Mouse (Mus musculus) gastrocnemius, postnatal 25 days (tissue): ENCODE measurements around the gene Gpr1. TPM values are rescaled to one million over a fixed set of nuclear protein-coding genes. Genes with fewer than 3 reads are reported as not detected.
"Not testable (repeated sequence)": the region's sequence is repeated elsewhere in the genome, so short reads cannot be mapped to it uniquely, and the experiment has no call there.

Source experiments
- DNase-seq: peaks from one replicate; pipeline ENCODE4 v3.0.0; 2022
- total RNA-seq, 2 experiments: library from RNA; stranded (reverse); gene quantifications; 1 replicate in 1 of 2; 2 replicates in 1 of 2; pipeline ENCODE4 v1.2.3; 2021

Gene Gpr1
- total RNA-seq, 2 experiments from 2014 or later = 0.18 to 0.99 TPM

DNA sequence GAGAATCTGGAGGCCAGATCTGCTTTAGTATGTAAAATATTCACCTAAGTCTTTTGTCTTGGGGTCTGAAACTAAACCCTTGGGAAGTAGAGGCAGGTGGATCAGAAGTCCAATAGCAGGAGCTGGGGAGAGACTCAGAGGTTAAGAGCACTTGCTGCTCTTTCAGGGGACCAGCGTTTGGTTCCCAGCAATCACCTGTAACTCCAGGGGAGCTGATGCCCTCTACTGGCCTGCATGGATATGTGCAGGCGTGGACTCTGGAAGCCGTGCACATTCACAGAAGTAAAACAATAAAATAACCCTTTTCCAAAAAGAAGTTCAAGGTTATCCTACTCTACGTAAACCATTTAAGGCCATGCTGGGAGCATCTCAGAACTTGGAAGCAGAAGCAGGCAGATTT, 4.9 kb upstream of the Gpr1 start:
- DNase-seq = no peak

DNA sequence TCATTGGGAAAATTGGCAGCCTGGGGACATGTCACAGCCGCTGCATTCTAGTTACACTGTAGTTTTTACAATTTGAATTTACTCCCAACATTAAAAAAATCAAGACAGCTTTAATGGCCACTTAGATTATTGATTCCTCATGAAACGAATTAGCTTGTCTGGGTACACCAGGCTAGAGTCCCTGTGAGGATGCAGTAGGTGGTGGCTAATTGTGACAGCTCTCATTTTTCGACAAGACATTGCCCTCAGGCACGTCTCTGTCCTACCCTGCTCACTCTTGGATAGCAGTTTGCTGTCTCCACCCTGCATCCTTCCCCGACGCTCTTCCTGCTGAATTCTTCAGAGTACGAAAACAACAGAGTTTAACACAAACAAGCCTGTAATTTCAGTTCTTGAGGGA, 288 bp upstream of the Gpr1 start:
- no peak for DNase-seq

DNA sequence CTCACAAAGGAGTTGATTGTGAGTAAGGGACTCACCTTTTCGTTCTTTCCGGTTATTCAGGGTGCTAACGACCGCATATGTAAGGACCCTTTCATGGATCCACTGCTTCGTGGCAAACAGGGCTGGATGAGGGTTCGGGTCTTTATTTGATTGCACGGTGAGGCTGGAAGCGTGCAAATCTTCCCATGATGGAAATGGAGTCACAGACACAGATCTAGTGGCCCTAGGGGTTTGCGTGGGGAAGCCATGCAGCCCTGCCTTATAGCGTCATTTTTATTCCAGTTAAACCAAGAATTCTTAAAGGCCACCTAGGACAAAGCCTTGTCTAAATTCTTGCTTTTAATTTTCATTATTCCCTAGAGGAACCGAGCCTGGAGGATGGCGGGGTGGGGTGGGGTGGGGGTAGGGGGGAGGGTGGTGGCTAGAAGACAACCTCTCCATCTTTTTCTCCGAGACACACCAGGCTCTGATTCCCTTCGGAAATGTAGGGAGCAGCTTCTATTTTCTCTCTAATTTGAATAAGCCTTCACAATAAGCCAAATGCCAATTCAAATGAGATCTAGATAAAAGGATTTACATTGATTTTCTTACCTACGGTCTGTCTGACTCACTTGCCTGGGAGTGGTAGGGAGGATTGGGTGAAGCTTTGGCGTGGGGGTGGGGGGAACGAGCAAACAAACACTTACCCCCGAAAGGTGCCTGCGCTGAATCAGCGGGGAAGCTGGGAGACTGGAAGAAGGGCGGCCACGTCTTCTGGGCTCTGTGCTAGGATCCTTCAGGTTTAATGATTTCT, 669 bp downstream of the Gpr1 start:
- no peak for DNase-seq

DNA sequence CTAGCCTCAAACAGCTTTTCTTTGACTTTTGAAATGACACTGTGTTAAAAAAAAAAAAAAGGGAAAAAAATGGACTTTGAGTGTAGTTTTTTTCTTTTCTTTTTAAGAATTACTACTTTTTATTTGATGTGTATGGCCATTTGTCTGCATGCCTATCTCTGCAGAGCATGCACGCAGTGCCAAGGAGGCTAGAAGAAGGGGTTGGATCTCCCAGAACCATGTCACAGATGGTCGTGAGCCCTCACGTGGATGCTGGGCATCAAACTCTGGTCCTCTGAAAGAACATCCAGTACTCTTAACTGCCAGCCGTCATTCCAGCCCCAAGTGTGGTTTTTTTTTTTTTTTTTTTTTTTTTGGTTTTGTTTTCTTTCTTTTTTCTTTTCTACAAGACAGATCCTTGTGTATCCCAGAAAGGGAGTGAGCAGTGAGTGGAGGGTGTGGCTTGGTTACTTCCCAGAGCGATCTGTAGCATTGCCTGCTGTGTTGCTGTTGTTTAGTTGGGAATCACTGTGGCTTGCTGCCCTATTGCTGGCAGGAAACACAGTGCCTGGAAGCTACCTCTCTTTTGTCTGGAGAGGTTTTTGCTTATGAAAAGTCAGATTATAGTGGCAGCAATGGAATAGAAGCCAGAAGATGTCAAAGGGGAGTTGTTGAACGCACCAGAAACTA, 4.3 kb downstream of the Gpr1 start:
- no peak for DNase-seq

DNA sequence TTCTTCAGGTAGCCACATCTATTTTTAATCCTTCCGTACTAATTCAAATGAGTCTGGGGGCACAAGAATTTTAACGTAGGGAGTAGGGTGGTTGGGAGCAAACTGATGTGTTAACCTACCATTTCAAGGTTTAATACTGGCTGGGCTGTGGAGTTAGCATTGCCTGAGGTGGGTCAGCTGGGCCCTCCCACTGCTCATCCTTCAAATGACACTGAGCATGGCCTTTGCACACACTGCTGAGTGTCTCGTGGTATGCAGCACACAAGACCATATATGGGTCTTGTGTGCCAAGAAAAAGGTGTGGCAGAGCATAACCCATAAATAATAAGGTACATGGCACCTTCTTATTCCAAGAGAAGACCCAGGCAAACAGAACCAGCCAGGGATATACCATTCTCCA, 6.7 kb downstream of the Gpr1 start:
- no peak for DNase-seq

DNA sequence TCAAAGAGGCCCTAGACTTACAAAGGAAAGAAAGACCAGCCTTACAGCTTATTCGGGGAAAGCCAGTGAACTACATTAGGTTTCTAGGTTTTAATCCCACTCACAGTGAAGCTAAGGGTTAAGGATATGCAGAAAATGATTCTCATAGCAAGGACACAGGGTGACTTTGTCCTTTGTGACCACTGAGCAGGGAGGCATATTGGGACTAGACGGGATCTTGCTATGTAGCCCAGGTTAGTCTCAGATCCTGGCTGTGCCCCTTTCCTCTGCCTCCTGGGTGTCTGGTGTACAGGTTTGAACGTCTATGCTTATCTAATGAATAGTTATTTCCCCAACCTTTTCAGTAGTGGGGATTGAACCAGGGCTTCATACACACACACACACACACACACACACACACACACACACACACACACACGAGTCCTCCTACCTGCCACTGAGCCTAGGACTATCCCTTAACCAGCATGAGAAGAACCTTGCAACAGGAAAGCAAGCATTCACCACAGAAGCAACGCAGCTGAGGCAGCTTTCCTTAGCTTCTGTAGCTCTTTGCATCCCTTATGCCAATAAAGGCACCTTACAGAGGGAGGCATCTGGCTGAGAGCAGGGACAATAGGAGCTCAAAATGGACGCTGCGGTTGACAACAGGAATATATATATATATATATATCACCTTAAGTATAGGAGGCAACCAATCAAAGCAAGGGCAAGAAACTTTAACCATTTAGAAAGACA, 9.5 kb downstream of the Gpr1 start:
- DNase-seq = no peak

DNA sequence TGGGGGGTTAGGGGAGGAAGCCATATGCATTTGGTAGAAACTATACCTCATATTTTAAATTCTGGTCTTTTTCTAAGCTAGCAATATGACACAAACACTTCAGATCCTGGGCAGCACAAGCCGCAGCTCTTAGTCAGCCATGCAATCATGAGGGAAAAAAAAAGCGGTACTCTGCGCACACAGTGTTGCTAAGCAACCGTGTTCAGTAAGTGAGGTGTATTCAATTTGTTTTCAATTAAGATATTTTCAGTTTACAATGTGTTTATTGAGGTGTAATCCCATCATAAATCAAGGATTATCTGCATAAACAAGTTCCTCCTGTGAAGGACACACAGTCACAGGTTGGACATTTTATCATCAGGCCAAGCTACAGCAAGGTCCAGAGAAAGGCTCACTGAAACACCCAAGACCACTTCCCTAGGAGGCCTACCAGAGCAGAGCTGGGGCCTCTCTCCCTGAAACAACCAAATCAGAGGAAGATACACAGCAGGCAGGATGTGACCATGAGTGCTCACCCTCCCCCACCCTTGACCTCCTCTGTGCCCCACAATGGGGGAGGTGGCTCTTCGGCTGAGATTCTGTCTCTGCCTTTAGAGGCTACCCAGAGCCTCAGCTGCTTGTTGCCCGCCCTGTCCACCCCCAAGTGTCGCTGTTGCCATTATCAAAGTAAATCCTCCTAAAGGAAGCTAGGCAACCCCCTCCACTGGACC, 10.2 kb downstream of the Gpr1 start:
- DNase-seq = no peak

DNA sequence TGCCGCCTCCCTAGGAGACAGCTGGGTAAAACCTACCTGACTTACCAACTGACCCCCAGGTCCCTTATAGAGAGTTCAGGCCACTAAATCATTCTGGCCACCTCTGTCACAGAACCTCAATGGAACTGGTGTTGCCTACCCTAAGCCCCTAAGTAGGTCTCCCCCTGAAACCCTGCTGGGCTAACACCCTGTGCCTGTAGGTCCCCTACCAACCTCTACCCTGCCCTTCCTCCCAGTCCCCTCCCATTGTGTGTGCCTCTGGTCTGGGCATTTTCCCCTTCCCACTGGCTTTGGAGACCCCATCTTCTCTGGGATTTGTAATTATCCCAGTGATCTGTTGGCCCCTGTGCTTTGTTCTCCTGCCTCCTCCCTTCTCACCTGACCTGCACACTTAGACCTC, 10.9 kb downstream of the Gpr1 start:
- DNase-seq = no peak

DNA sequence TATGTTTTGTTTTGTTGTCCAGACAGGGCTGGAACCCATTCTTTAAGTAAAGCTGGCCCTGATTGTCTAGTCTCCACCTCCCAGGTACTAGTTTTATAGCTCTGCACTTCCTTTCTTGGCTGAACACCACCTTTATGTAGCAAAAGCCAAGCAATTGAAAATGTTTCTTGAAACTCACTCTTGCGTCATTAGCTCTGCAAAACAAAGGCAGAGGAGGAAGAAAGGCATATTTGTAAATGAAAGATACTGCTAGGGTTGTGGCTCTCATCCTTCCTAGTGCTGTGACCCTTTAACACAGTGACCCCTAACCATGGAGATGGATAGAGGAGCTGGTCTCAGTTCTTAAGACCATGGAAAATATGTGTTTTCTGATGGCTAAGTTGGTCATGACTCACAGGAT, 12.7 kb downstream of the Gpr1 start:
- DNase-seq = no peak

DNA sequence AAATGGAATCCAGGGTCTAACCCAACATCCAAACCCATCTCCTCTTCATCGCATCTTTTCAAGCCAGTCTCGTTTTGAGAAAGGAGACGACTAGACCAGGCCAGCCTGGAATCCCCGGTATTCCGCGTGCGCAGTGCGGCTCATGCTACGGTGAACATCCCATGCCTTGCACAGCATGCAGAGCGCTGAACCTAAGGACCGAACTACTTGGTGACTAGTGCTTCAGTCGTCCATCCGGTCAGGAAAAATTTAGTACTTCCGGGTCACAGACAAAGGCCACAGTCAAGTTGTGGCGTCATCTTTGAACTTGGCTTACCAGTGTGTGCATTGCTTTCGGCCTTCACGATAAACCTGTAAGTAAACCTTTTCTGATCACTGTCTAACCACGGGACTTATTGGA, 14.0 kb downstream of the Gpr1 start:
- DNase-seq = no peak

DNA sequence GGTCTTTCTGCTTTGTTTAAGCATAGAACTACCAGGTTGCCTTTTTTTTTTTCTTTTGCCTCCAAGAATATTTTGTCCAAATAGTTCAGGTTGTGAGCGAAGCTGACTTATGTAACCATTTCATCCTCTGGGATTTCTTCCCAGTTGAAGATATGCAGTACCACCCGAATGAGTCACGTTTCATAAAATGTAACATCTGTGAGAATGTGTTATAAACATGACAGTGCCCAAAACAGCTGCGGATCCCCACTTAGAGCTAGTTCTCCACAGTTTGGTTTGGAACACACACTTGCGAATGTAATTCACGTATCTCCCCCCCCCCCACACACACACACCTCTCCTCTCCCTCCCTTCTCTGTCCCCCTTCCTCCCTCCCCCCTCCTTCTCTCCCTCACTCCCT, 15.0 kb downstream of the Gpr1 start:
- DNase-seq = no peak

DNA sequence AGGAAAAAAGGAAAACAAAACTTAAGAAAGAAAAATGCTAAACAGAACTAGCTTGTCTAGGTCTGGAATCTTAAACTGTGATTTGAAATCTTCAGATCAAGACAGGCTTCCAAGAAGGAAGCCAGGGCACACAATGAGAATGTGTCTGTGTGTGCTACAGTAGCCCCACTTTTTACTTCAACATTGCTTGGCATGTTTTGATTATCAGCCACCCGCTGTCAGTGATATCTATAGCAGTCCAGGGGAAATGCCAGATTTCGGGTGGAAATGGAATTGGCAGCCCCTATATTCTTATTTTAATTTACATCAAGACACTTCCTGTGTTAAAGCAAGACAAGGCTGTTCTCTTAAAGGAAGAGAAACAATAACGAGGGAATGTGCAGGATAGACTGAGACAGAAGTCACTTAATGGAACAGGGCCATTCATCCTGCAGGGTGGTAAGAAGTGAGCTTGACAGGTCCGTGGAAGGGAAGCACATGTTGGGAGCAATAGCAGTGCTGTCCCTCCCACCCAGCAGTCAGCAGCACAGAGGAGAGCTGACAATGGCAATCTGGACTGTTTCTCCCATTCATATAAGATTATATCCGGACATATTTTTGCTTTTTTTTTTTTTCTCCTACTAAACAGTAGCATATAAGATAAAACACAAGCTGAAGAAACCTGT, 18.4 kb downstream of the Gpr1 start:
- DNase-seq = no peak

DNA sequence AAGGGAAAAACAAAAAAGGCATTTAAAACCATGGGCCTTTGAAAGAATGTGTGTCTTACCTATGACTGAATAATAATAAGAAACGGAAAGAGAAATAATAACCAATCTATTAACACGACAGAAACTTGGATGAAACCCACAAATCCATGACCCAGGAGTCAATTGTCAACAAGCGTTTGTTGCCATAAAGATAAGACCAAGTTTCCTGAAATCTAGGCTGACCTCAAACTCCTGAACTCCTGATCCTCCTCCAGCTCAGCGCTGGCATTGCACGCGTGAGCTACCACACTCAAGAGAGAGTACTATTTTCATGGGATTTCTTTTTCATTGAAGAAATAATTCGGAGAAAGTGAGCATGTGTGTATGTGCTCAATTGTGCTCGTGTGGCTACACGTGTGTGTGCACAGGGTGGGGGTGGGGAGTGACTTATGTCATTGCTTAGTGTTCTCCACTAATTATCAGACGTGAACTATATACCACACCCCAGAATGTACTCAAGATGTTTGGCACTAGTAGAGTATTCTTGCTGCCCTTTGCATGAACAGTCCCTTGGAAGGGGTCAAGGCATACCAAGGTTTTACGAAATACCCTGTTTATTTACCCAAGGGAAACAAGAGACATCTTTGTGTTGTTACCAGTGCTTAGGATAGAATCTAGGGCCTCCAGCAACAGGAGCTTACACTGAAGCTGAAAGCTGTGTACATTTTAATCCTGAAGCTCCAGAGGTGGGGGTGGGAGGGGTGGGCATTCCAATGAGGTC, 21.9 kb downstream of the Gpr1 start:
- no peak for DNase-seq

DNA sequence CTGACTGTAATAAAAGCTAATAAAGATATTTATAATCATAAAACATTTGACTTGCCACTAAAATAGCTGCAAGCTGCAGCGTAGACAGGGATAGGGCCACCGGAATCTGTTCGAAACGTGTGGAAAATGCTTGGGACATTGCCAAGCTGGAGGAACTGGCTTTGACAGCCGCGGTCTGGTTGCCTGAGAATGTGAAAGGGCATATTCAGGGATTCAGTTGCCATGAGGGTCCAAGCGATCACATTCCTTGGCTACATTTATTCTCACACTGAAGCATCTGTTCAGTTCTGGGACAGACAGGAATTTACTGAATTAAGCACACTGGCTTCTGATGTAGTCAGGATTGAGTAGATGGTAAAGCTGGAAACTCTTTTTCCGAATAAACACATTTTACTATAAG, 23.5 kb downstream of the Gpr1 start:
- no peak for DNase-seq

DNA sequence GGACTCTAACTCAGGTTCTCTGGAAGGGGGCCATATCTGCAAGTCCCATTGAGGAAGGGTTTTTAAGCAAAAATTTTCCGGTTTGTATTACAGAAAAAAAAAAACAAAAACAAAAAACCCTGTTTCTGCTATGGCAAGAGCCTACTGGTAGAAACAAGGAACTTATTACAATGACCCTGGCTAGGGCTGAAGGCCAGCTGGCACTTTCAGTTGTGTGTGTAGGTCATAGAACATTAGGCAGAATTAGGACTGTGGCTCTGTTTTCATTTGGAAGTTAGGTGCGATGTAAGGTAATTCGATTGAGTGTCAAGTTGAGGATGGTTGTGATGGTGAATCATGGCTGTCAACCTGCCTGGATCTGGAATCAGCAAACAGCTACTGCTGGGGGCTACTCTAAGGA, 25.8 kb downstream of the Gpr1 start:
- no peak for DNase-seq

DNA sequence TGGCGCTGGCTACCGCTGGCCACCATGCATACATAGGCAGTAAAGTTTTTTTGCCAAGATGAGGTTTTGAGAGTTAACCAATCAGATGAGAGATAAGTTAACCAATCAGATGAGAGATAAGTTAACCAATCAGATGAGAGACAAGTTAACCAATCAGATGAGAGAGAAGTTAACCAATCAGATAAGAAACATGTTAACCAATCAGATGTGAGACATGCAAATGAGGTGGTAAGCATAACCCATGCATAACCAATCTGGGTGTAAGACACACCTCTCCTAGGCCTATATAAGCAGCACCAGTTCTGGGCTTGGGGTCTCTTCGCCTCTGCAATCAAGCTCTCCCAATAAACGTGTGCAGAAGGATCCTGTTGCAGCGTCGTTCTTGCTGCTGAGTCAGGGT, 28.9 kb downstream of the Gpr1 start:
- not testable (repeated sequence) for DNase-seq

DNA sequence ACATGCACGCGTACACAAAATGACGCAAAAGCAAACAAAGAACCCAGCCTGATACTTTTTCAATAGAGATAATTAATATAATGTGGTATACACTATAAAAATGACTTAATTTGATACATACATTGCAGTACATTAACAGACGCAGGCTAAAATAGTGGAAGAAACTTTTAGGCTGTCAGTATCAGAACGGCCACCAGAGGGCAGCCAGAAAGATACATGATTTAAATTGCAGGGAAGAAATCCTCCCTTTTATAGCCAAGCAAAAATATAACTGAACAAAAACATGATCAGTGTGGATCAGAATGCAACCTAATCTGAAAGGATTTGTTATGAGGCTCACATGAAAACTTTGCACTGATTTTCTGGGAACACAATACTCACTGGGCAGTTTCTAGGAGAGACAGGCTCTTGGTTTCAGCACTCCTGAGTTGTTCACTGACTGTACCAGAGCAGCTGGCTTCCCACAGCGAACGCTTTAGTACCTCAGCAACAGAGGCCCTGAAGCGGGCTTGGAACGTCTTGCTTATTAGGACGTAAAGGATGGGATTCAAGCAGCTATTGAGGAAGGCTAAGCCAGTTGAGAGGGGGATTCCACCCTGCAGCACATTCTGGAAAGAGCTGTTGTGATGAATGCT, 31.6 kb downstream of the Gpr1 start:
- no peak for DNase-seq

DNA sequence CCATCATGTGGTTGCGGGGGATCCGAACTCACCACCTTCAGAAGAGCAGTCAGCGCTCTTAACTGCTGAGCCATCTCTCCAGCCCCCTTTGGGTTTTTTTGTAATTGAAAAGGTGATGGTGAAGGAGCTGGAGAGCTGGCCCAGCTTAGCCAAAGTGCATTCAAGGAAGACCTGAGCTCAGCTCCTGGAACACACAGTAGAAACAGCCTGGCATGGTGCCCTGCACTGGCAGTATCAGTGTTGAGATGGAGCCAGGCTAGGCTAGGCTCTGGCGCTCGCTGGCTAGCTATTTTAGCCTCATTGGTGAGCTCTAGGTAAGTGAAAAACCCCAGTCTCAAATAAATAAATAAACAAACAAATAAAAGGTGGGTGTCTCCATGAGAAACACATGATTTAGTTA, 32.1 kb downstream of the Gpr1 start:
- peak; percentile 72 for DNase-seq

DNA sequence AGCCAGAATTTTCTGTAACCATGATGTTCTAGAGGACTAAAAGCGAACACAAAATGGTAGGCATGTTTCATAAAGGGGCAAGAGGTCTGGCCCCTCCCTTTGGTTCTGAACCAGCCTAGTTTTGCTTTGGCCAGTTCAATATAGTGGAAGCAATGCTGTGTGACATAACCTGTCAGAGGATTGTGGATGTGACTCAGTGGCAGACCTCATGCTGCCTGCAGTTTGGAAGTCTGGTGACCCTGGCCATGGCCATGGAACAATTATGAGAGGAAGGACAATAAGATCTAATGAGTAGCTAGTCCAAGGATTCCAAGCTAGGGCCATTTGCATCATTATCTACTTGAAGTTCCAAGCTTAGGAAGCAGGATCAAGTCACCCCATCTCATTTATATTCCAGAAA, 32.9 kb downstream of the Gpr1 start:
- no peak for DNase-seq

DNA sequence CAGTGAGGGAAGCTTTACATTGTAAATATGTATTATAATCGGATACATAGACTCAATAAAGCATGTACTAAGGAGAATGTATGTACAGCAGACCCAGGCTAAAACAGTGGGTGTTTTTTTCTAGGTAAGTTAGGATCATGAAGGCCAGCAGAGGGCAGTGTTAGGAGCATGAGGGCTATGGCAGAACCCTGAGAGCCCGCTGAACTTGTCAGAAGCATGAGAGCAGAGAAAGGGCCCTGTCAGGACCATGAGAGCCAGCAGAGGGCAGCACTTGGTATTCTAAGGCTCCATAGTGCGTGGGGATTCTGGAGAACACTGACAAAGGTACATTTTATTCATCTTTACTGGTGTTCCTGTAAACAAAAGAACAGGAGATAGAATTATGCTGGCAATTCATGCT, 33.3 kb downstream of the Gpr1 start:
- peak; percentile 83 for DNase-seq

DNA sequence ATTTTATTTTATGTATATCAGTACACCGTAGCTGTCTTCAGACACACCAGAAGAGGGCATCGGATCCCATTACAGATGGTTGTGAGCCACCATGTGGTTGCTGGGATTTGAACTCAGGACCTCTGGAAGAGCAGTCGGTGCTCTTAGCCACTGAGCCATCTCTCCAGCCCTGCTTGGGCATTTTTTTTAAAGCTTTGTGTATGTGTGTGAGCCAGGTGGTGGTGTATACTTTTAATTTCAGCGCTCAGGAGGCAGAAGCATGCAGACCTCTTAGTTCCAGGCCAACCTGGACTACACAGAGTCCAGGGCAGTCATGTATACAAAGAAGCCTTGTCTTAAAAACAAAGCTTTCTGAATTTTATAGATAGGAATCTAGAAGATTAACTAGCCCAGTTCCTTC, 33.8 kb downstream of the Gpr1 start:
- DNase-seq = not testable (repeated sequence)
